Mouse (Mus musculus): ENCODE measurements around the gene Sf3a1.
"Not testable (repeated sequence)": the region's sequence is repeated elsewhere in the genome, so short reads cannot be mapped to it uniquely, and the experiment has no call there.

Sf3a1 gene

GRCm38 (mm10) chr11:4159808-4160708 lies at the start of gene Sf3a1, which contains the start of gene Ccdc157:
Gene Sf3a1 (plus strand): TSS chr11:4160350.
Gene Ccdc157 (minus strand): TSS chr11:4160293.
- peak; percentile 95 to 98 for DNase-seq (ENCODE audit: inconsistent age in 2 of 2, low spot score in 1 of 2)

- no peak for DNase-seq (ENCODE audit: inconsistent age in 2 of 2, low spot score in 1 of 2)
Measured at GRCm38 (mm10) chr11:4112033-4112432, 48.1 kb upstream of the Sf3a1 start.

- DNase-seq (ENCODE audit: inconsistent age in 2 of 2, low spot score in 1 of 2): no peak
Measured at GRCm38 (mm10) chr11:4112861-4113260, 47.3 kb upstream of the Sf3a1 start.

GRCm38 (mm10) chr11:4113496-4113895 lies 46.7 kb upstream of the Sf3a1 start:
- no peak for DNase-seq (ENCODE audit: inconsistent age in 2 of 2, low spot score in 1 of 2)

- DNase-seq (ENCODE audit: inconsistent age in 2 of 2, low spot score in 1 of 2): no peak
Measured at GRCm38 (mm10) chr11:4113970-4114369, 46.2 kb upstream of the Sf3a1 start.

- DNase-seq (ENCODE audit: inconsistent age in 2 of 2, low spot score in 1 of 2): not testable (repeated sequence)
Measured at GRCm38 (mm10) chr11:4114541-4114940, 45.6 kb upstream of the Sf3a1 start.

- no peak for DNase-seq (ENCODE audit: inconsistent age in 2 of 2, low spot score in 1 of 2)
Measured at GRCm38 (mm10) chr11:4115407-4115806, 44.7 kb upstream of the Sf3a1 start.

- no peak for DNase-seq (ENCODE audit: inconsistent age in 2 of 2, low spot score in 1 of 2)
Measured at GRCm38 (mm10) chr11:4116458-4117141, 43.5 kb upstream of the Sf3a1 start.

GRCm38 (mm10) chr11:4117372-4118071 lies 42.6 kb upstream of the Sf3a1 start:
- peak in 1 of 2 experiments; percentile 42 for DNase-seq (ENCODE audit: inconsistent age in 2 of 2, low spot score in 1 of 2)

GRCm38 (mm10) chr11:4118081-4118921 lies 41.8 kb upstream of the Sf3a1 start:
- peak; percentile 65 to 80 for DNase-seq (ENCODE audit: inconsistent age in 2 of 2, low spot score in 1 of 2)

GRCm38 (mm10) chr11:4119635-4120034 lies 40.5 kb upstream of the Sf3a1 start:
- no peak for DNase-seq (ENCODE audit: inconsistent age in 2 of 2, low spot score in 1 of 2)

- DNase-seq (ENCODE audit: inconsistent age in 2 of 2, low spot score in 1 of 2): no peak
Measured at GRCm38 (mm10) chr11:4121691-4122090, 38.5 kb upstream of the Sf3a1 start.

- no peak for DNase-seq (ENCODE audit: inconsistent age in 2 of 2, low spot score in 1 of 2)
Measured at GRCm38 (mm10) chr11:4122226-4122625, 37.9 kb upstream of the Sf3a1 start.

- DNase-seq (ENCODE audit: inconsistent age in 2 of 2, low spot score in 1 of 2): no peak
Measured at GRCm38 (mm10) chr11:4122742-4123579, 37.2 kb upstream of the Sf3a1 start, which contains the start of gene Sec14l2. Gene Sec14l2 (minus strand): TSS chr11:4123415.

- DNase-seq (ENCODE audit: inconsistent age in 2 of 2, low spot score in 1 of 2): peak in 1 of 2 experiments; percentile 73
Measured at GRCm38 (mm10) chr11:4123922-4124321, 36.2 kb upstream of the Sf3a1 start.

GRCm38 (mm10) chr11:4127059-4127458 lies 33.1 kb upstream of the Sf3a1 start:
- no peak for DNase-seq (ENCODE audit: inconsistent age in 2 of 2, low spot score in 1 of 2)

GRCm38 (mm10) chr11:4128461-4128860 lies 31.7 kb upstream of the Sf3a1 start:
- DNase-seq (ENCODE audit: inconsistent age in 2 of 2, low spot score in 1 of 2): not testable (repeated sequence)

GRCm38 (mm10) chr11:4133450-4133849 lies 26.7 kb upstream of the Sf3a1 start:
- peak in 1 of 2 experiments; percentile 44 for DNase-seq (ENCODE audit: inconsistent age in 2 of 2, low spot score in 1 of 2)

GRCm38 (mm10) chr11:4134400-4134799 lies 25.8 kb upstream of the Sf3a1 start:
- no peak for DNase-seq (ENCODE audit: inconsistent age in 2 of 2, low spot score in 1 of 2)
